Mouse (Mus musculus) midbrain, embryonic 16.5 days (tissue): ENCODE data around the gene Acrbp. TPM values are rescaled to one million over a fixed set of nuclear protein-coding genes. Genes with fewer than 3 reads are reported as not detected.
A peak's percentile ranks its signal among the peaks of the same experiment; 100 is the strongest.
"Not testable (repeated sequence)": the region's sequence is repeated elsewhere in the genome, so short reads cannot be mapped to it uniquely, and the experiment has no call there.

ENCODE experiments used
- ATAC-seq: fragments of 200-750 bp; cut with Nextera tagmentation; 2 replicates; pipeline ENCODE4 v1.8.0; 2017; ENCODE audit warnings: moderate TSS enrichment
- H3K27ac ChIP-seq: fragments of 300-500 bp; sonication (generic); 2 replicates; pipeline ENCODE4 v1.5.1; 2014; ENCODE audit warnings: mild to moderate bottlenecking, low read length, mixed read lengths
- H3K27me3 ChIP-seq: fragments of 300-500 bp; sonication (generic); 2 replicates; pipeline ENCODE4 v1.6.1; 2014; ENCODE audit warnings: low read depth, low read length, mixed read lengths; ENCODE audit not compliant: control insufficient read depth, insufficient read depth
- H3K36me3 ChIP-seq: fragments of 300-500 bp; sonication (generic); 2 replicates; pipeline ENCODE4 v1.6.1; 2014; ENCODE audit warnings: mild to moderate bottlenecking, low read length, moderate library complexity, mixed read lengths; ENCODE audit not compliant: control insufficient read depth, insufficient read depth
- H3K4me1 ChIP-seq: fragments of 300-500 bp; sonication (generic); 2 replicates; pipeline ENCODE4 v1.6.1; 2014; ENCODE audit warnings: mild to moderate bottlenecking, low read length, mixed read lengths; ENCODE audit not compliant: control insufficient read depth, insufficient read depth
- H3K4me2 ChIP-seq: fragments of 300-500 bp; sonication (generic); 2 replicates; pipeline ENCODE4 v1.6.1; 2014; ENCODE audit warnings: mild to moderate bottlenecking, low read length, mixed read lengths
- H3K4me3 ChIP-seq: fragments of 300-500 bp; sonication (generic); 2 replicates; pipeline ENCODE4 v1.5.1; 2014; ENCODE audit warnings: low read depth, mild to moderate bottlenecking, low read length, moderate library complexity, mixed read lengths
- H3K9ac ChIP-seq: fragments of 300-500 bp; sonication (generic); 2 replicates; pipeline ENCODE4 v1.6.1; 2014; ENCODE audit warnings: low read depth, low read length, mixed read lengths
- H3K9me3 ChIP-seq: fragments of 300-500 bp; sonication (generic); replicated peaks from 2 replicates; pipeline ENCODE4 v1.6.1; 2014; ENCODE audit warnings: mild to moderate bottlenecking, low read length, mixed read lengths; ENCODE audit not compliant: control insufficient read depth, poor library complexity, severe bottlenecking
- WGBS: fragments of 180-500 bp; shearing (Covaris S2); extraction: QIAGEN DNeasy Blood & Tissue Kit; methylation state at CpG from one replicate; pipeline ENCODE4 v1.1.7; 2014; 5-methylcytosine and 5-hydroxymethylcytosine counted together
- polyA plus RNA-seq: library from polyadenylated mRNA; unstranded; fragments of >200 nt; fragmentation: Nextera tagmentation; extraction: Ambion mirVana; gene quantifications from 2 replicates; pipeline ENCODE4 v1.2.1, GENCODE M21; 2015

The Acrbp gene
- 18.0 and 18.3 TPM in 2 replicates for polyA plus RNA-seq

DNA sequence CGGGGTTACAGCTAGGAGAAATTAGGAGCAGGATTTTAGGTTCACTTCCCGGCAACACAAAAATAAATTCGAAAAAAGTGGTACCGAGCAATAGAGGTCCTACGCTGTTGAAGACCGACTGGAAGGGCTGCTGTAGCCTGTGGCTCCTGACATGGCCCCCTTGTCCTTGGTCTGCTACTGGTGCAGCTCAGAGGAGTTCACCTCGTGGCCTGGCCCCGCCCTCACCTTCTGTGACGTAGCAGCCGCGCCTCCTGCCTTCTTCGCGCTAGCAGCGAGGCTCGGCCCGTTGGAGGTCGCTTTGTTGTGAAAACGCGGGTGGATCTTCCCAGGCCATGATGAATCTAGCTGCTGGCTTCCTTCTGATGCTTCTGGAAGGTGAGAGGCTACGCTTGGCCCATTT is at the start of gene Acrbp:
Gene Acrbp (plus strand): TSS at position 12 of the 400 bp plus-strand sequence.
- Histone ChIP-seq H3K27me3 (no peaks in the 10 kb centered on the region), H3K27ac (no peak within 1 kb of the TSS), H3K9ac (no peak within 1 kb of the TSS), H3K9me3 (no peaks in the 10 kb centered on the region), H3K4me3 (no peak within 1 kb of the TSS), H3K4me2 (no peak within 1 kb of the TSS), H3K4me1 (no peaks in the 10 kb centered on the region), H3K36me3 (peaks cover 43% of the 10 kb centered on the region)
- 37% methylated on average over 20 of the region's 20 CpGs for WGBS
- ATAC-seq, result no peak

DNA sequence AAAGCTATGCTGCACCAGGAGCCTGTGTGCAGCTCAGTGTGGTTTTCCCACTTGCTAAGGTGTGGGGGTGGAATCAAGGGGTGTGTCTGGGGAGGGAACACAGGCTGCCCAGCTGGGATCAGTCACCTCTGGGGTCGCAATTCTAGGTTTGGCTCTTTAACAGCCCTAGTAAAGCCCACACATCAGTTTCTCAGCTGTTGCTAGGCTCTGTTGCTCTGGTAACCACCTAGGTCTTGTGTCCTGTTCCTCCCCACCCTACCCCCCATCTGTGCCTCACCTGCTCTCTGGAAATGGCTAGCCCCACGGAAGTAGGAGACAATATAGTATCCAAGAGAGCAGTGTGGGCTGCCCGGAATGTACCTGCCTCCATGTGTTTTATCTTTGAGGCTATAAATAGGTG is 45.8 kb upstream of the Acrbp start:
- WGBS, result 46% methylated on average over 3 of the region's 3 CpGs
- H3K9me3 ChIP-seq, result no peaks in the 10 kb centered on the region
- no peak overlapping the region for H3K27ac ChIP-seq
- no peak for ATAC-seq
- no peak overlapping the region for H3K4me3 ChIP-seq
- no peak overlapping the region for H3K9ac ChIP-seq
- H3K4me1 ChIP-seq, result peaks cover 11% of the 10 kb centered on the region
- peaks cover 6% of the 10 kb centered on the region for H3K27me3 ChIP-seq
- peaks cover 2% of the 10 kb centered on the region for H3K36me3 ChIP-seq
- H3K4me2 ChIP-seq, result no peak overlapping the region

DNA sequence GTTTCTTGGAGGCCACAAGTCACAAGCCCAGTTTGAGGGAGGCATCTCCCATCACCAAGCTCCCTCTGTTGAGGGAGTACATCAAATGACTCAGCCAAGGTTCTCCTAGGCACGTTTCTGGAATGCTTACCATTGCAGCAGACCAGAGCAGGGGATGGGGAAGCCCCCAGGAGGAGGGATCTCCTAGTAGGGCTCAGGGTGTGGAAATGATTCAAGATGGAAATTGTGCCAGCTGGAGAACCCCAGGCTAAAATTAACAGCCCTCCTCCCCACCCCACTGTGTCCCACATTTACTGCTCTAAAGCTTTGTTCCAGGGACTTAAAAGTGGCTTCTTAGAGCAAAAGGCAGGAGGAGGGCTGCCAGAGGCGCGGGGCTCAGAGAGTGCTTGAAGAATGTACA is 44.4 kb upstream of the Acrbp start:
- no peak overlapping the region for H3K27ac ChIP-seq
- H3K36me3 ChIP-seq, result no peaks in the 10 kb centered on the region; the same call in 1 of the 2 replicates
- H3K4me2 ChIP-seq, result no peak overlapping the region
- 55% methylated on average over 3 of the region's 3 CpGs for WGBS
- H3K4me3 ChIP-seq, result no peak overlapping the region
- peaks cover 7% of the 10 kb centered on the region for H3K4me1 ChIP-seq
- no peaks in the 10 kb centered on the region for H3K9me3 ChIP-seq
- ATAC-seq, result no peak
- H3K27me3 ChIP-seq, result no peaks in the 10 kb centered on the region; the same call in 1 of the 2 replicates
- no peak overlapping the region; the same call in 1 of the 2 replicates for H3K9ac ChIP-seq

DNA sequence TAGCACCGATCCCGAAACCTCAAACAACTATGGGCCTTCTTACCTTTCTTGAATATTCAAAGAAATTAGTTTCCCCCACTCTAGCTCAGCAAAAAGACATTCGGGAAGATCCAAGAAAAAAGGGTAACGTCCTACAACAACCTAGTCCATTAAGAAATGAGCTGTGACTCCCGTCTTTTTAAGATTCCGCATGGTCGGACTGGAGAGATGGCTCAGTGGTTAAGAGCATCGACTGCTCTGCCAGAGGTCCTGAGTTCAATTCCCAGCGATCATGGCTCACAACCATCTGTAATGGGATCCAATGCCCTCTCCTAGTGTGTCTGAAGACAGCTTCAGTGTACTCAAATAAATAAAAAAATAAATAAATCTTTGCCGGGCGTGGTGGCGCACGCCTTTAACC is 41.4 kb upstream of the Acrbp start:
- peak overlapping the region; percentile 64 for H3K9ac ChIP-seq
- 49% methylated on average over 13 of the region's 13 CpGs for WGBS
- H3K4me2 ChIP-seq, result peak overlapping the region; percentile 59
- peak overlapping the region; percentile 78 for H3K4me3 ChIP-seq
- H3K36me3 ChIP-seq, result 0 out of 2 replicates have a peak, but pooled peaks cover 4% of the 10 kb centered on the region
- ATAC-seq, result peak; percentile 4
- no peaks in the 10 kb centered on the region for H3K9me3 ChIP-seq
- peak overlapping the region; percentile 99 for H3K27ac ChIP-seq
- H3K27me3 ChIP-seq, result no peaks in the 10 kb centered on the region
- peaks cover 32% of the 10 kb centered on the region for H3K4me1 ChIP-seq

DNA sequence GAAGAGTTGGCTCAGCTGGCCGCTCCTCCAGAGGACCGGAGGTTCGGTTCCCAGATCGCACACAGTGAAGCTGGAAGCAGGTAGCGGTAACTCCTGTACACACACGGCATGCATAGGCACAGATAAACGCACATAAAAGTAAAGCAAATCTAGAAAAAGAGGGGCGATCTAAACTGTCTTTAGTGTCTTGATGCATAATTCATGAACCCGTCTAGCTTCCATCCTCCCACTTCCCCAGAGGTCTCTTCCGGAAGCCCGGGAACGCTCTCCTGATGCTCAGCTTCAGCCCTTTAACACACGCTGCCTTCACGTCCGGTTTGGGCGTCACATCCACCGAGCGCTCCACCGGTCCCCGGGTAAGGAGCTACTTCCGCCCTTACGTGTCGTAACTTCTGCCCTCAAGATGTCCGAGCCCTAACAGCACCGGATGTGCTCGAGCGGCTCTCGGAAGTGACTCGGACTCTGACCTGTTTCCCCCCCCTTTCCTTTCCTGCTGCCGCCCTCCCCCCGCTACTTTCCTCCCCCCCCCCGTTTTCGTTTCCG is 40.8 kb upstream of the Acrbp start:
- Histone ChIP-seq H3K27ac (peak overlapping the region; percentile 99), H3K4me2 (peak overlapping the region; percentile 59), H3K9me3 (no peaks in the 10 kb centered on the region), H3K9ac (peak overlapping the region; percentile 92), H3K4me1 (peaks cover 32% of the 10 kb centered on the region), H3K4me3 (peak overlapping the region; percentile 78), H3K27me3 (no peaks in the 10 kb centered on the region), H3K36me3 (0 out of 2 replicates have a peak, but pooled peaks cover 4% of the 10 kb centered on the region)
- under 1% methylated on average over 29 of the region's 34 CpGs for WGBS
- ATAC-seq, result peak; percentile 98

DNA sequence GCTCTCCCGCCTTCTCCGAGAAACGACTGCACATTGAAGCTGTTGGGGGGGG is 40.5 kb upstream of the Acrbp start, which contains the start of gene Zfp384:
Gene Zfp384 (plus strand): TSS at position 17 of the 52 bp plus-strand sequence.
- peak within 1 kb of the TSS; percentile 92 for H3K9ac ChIP-seq
- H3K27ac ChIP-seq, result peak within 1 kb of the TSS; percentile 99
- no peak for ATAC-seq
- no peaks in the 10 kb centered on the region for H3K27me3 ChIP-seq
- H3K4me2 ChIP-seq, result peak within 1 kb of the TSS; percentile 61
- H3K36me3 ChIP-seq, result 0 out of 2 replicates have a peak, but pooled peaks cover 4% of the 10 kb centered on the region
- peaks cover 32% of the 10 kb centered on the region for H3K4me1 ChIP-seq
- WGBS, result no CpG with 5 or more reads among the region's 3 CpGs
- peak within 1 kb of the TSS; percentile 78 for H3K4me3 ChIP-seq
- H3K9me3 ChIP-seq, result no peaks in the 10 kb centered on the region

DNA sequence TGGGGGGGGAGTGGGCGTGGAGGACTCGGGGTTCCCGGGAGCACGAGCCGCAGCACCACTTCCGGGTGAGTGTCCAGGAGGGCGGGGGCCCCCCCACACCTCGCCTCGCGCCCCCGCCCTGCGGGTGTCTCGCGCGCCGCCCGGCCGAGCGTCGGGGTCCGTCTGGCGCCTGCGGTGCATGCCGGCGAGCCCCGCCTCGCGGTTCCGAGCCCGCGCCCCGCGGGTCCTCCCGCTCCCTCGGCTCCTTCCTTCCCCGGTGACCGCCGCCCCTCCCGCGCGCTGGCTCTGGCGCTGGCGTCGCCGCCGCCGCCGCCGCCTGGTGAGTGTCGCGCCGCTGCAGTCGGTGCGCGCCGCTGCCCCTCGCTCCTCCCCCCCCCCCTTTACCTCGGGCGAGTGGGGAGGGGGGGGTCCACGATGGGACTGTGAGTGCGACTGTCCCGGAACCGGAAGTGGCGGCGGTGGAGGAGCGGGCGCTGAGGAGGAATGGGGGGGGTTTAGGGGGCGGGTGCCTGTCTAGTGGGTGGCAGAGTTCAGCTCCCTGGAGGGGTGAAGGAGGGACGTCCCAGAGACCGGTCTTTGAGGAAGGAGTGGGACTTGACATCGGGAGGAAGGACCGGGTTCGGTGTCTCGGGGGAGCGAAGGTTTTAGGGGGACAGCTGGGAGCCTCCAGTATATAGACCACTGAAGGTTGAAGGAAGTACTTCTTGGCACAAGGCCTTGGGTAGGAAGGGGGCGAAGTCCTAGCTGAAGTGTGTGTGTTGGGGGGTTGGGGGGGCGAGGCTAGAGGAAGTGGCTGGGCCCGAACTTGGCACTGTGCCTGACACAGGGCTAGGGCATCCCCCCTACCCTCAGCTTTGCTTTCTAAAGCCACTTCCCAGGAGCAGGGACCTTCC is 40.1 kb upstream of the Acrbp start:
- H3K27me3 ChIP-seq, result no peaks in the 10 kb centered on the region
- H3K27ac ChIP-seq, result peak overlapping the region; percentile 99
- 2% methylated on average over 40 of the region's 78 CpGs for WGBS
- H3K4me1 ChIP-seq, result peaks cover 34% of the 10 kb centered on the region
- ATAC-seq, result peak; percentile 88
- peak overlapping the region; percentile 92 for H3K9ac ChIP-seq
- peak overlapping the region; percentile 61 for H3K4me2 ChIP-seq
- H3K36me3 ChIP-seq, result 0 out of 2 replicates have a peak, but pooled peaks cover 7% of the 10 kb centered on the region
- peak overlapping the region; percentile 78 for H3K4me3 ChIP-seq
- no peaks in the 10 kb centered on the region for H3K9me3 ChIP-seq

DNA sequence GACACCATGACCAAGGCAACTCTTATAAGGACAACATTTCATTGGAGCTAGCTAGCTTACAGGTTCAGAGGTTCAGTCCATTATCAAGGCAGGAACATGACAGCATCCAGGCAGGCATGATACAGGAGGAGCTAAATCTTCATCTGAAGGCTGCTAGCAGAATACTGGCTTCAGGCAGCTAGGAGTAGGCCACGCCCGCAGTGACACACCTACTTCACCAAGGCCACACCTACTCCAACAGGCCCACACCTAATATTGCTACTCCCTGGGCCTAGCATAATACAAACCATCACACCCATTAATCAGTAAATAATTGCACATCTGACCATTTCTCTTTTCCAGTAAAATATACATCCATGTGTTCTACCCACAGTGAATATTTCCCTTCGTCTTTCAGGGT is 31.8 kb upstream of the Acrbp start:
- H3K4me1 ChIP-seq, result peaks cover 3% of the 10 kb centered on the region; the same call in 1 of the 2 replicates
- H3K36me3 ChIP-seq, result peaks cover 10% of the 10 kb centered on the region
- ATAC-seq, result no peak

DNA sequence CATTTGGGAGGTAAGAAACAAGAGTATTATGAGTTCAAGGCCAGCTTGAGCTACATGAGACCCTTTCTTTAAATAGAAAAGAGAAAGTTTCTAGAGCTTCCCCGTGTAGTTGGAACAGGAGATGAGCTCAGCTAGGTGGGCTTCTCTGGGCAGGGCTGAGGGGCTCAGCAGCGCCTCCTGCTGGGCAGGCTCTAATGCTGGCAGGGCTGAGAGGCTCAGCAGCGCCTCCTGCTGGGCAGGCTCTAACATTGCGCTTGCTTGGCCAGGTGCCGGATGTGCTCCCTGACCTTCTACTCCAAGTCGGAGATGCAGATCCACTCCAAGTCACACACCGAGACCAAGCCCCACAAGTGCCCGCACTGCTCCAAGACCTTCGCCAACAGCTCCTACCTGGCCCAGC is 19.0 kb upstream of the Acrbp start:
- H3K4me1 ChIP-seq, H3K27ac ChIP-seq, H3K9ac ChIP-seq, ATAC-seq, H3K4me3 ChIP-seq, H3K27me3 ChIP-seq, H3K9me3 ChIP-seq, H3K4me2 ChIP-seq: not testable (repeated sequence)
- 26% methylated on average over 7 of the region's 9 CpGs for WGBS
- peaks cover 32% of the 10 kb centered on the region for H3K36me3 ChIP-seq

More for the DNA sequence above, 31.8 kb upstream of the Acrbp start:
- no peak overlapping the region for H3K4me2 ChIP-seq
- no peaks in the 10 kb centered on the region for H3K9me3 ChIP-seq
- H3K27me3 ChIP-seq, result no peaks in the 10 kb centered on the region
- WGBS, result 96% methylated on average over 3 of the region's 3 CpGs
- H3K4me3 ChIP-seq, result no peak overlapping the region
- H3K9ac ChIP-seq, result no peak overlapping the region
- H3K27ac ChIP-seq, result no peak overlapping the region
